Mouse (Mus musculus): ENCODE results near the gene Cdc7. TPM values are rescaled to one million over a fixed set of nuclear protein-coding genes. Genes with fewer than 3 reads are reported as not detected.

Cdc7 gene
- total RNA-seq, 2 experiments from 2014 or later = 0.65 to 1.2 TPM

GRCm38 (mm10) chr5:107019057-107019456 lies 54.9 kb downstream of the Cdc7 start:
- intact Hi-C loops (cut with DNase I) = loop anchor here (5.0 kb wide), 1 partner anchor 78 kb away; no protein-coding TSS in a partner anchor
- no peak for DNase-seq (ENCODE audit: low spot score)

GRCm38 (mm10) chr5:107019904-107020303 lies 55.8 kb downstream of the Cdc7 start:
- no peak for DNase-seq (ENCODE audit: low spot score)
- intact Hi-C loops (cut with DNase I) = loop anchor here (5.0 kb wide), 1 partner anchor 77 kb away; no protein-coding TSS in a partner anchor

GRCm38 (mm10) chr5:107020366-107020765 lies 56.2 kb downstream of the Cdc7 start:
- intact Hi-C loops (cut with DNase I) = no loop called here
- DNase-seq (ENCODE audit: low spot score) = no peak

- intact Hi-C loops (cut with DNase I) = no loop called here
- no peak for DNase-seq (ENCODE audit: low spot score)
Measured at GRCm38 (mm10) chr5:107021291-107022063, 57.4 kb downstream of the Cdc7 start.

GRCm38 (mm10) chr5:107022064-107022428 lies 57.9 kb downstream of the Cdc7 start:
- DNase-seq (ENCODE audit: low spot score) = no peak
- intact Hi-C loops (cut with DNase I) = no loop called here

- no peak for DNase-seq (ENCODE audit: low spot score)
- intact Hi-C loops (cut with DNase I) = no loop called here
Measured at GRCm38 (mm10) chr5:107023951-107024350, 59.8 kb downstream of the Cdc7 start.

DNA sequence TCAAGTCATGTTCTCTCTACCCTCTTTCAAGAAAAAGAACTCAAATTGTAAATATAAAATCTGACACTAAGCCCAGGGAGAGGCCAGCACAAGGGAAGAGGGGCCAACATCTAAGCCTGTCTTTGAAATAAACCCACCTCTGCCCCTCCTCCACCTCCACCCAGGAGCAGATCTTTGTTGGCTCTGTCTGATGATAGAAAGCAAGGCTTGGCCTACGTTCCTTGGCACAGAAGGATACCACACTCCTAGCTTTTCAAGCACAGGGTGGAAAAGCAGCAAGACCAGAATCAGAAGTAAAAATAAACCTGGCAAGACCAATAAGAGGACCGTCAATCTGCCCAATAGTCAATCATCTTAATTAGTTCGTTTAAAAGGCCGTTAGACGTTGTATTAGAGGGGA lies 61.2 kb downstream of the Cdc7 start:
- intact Hi-C loops (cut with DNase I) = no loop called here
- DNase-seq (ENCODE audit: low spot score) = no peak

DNA sequence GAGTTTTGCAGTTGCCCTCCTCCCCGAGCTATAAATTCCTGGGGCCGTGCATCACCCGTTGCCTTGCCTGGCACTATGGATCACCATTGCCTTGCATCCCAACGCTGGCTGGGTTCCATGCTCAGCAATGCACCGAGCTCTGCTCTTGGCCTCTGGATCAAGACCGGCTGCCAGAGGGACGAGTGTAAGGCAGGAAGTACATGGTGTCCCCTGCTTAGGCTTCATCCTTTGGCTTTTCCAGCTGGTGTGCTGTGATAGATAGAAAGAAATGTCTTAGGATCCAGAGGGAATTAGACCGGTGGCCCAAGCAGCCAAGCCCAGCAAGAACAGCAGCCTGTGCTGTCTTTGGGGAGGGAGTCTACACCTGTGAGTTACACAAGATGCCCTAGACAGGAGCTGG lies 61.7 kb downstream of the Cdc7 start:
- peak; percentile 38 for DNase-seq (ENCODE audit: low spot score)
- intact Hi-C loops (cut with DNase I) = no loop called here

- intact Hi-C loops (cut with DNase I) = no loop called here
- DNase-seq (ENCODE audit: low spot score) = no peak
Measured at GRCm38 (mm10) chr5:107027616-107028015, 63.5 kb downstream of the Cdc7 start.

GRCm38 (mm10) chr5:107028557-107028956 lies 64.4 kb downstream of the Cdc7 start:
- intact Hi-C loops (cut with DNase I) = no loop called here
- DNase-seq (ENCODE audit: low spot score) = no peak

DNA sequence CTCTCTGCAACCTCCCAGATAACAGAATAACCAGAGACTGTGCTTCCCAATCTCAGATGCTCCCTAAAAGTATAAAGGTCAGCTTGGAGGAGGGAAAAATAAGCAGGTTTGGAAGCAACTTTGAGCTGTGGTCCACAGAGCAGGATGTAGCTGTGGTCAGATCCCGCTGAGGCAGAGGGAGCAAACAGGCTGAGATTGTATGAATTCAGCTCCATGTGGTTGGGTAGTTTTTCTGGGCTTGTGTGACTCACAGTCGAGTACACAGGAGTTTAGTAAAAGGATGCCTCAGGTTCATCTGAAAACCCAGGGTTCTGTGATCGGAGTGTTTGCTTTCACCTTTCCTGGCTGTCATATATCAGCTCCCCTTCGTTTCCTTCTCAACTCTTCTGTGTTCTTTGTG lies 65.7 kb downstream of the Cdc7 start:
- intact Hi-C loops (cut with DNase I) = no loop called here
- DNase-seq (ENCODE audit: low spot score) = no peak

DNA sequence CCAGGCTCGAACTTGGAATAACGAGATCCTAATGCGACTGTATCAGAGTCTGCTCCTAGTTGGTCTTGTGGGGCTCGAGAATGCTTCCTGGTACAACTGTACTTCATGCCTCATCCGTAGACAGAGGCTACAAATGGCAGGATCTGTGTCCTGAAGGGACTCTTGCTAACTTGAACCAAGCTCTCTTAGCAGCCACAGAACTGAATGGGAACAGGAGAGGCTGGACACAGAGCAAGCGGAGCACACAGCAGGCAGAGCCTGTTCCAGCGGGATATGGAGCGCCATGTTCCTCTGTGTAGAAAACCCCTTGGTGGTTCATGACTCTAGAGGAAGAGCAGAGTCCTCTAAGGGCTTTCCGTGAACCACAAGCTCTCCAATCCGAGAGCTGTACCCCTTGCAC lies 66.7 kb downstream of the Cdc7 start:
- intact Hi-C loops (cut with DNase I) = no loop called here
- no peak for DNase-seq (ENCODE audit: low spot score)

Other genes with a start within 250 kb of the Cdc7 start
- not detected for gene Hfm1, start 38.0 kb upstream of the Cdc7 start, total RNA-seq (2021)